Mouse (Mus musculus): ENCODE data around the gene Masp2. TPM values are rescaled to one million over a fixed set of nuclear protein-coding genes. Genes with fewer than 3 reads are reported as not detected.

Masp2 gene
- polyA plus RNA-seq, 1 experiment from 2014 or later, result 0.63 TPM

GRCm38 (mm10) chr4:148625756-148626622, 23.6 kb downstream of the Masp2 start:
- H3K4me1 ChIP-seq, result peaks cover 31% of the 10 kb centered on the region
- H3K27ac ChIP-seq, result peak overlapping the region; percentile 97
- no peaks in the 10 kb centered on the region for H3K27me3 ChIP-seq
- peak; percentile 71 for ATAC-seq
- peak overlapping the region; percentile 100 for H3K9ac ChIP-seq
- WGBS, result 1% methylated on average over 57 of the region's 57 CpGs
- H3K9me3 ChIP-seq (replicated peaks), result no peaks in the 10 kb centered on the region
- peaks cover 42% of the 10 kb centered on the region for H3K36me3 ChIP-seq (ENCODE audit: poor library complexity, severe bottlenecking)
- peak overlapping the region; percentile 99 for H3K4me3 ChIP-seq
- H3K4me2 ChIP-seq, result peak overlapping the region; percentile 84

DNA sequence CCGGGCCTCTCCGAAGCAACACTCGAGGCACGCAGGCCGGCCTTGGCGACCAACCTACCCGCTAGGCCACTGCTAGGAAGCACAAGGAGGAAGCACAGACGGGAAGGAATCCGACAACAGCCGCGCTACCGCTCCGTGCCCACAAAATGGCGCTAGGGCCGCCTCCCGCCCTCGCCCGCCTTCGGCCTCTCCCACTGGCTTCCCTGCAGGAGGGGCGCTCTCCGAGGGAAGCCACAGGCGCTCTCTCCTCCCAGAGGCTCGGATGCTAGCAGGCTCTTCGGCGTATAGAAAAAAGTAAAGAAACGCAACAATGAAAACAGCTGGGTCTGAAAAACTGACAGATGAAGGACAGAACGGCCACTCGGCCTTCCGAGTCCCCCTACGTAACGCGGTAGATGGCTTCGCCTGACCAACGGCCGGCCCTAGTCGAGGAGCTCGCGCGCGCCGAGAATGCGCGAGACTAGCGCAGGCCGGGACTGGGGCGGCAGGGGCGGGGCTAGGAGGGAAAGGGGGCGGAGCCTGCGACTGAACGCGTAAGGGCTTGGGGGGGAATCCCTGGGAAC, 24.4 kb downstream of the Masp2 start, which contains the start of gene Tardbp:
TSS of gene Tardbp (minus strand) at position 397 of the 563 bp plus-strand sequence.
- under 1% methylated on average over 49 of the region's 51 CpGs for WGBS

DNA sequence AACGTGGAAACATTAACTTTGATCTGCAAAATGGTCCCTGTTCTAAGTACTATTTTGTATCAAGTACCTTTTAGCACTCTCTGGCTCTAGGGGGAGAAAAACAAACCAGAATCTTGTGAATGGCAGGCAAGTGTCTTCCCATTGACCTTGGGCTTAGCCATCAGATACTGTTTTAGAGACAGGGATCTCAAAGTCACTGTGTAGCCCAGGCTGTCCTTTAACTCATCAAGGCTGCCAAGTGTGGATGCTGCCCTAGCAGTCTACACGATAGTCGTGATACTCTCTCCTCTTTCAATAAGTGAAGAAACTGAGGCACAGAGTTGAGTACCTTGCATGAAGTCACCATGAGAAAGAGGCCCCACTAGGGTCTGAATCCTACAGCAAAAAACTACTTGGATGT, 24.9 kb downstream of the Masp2 start:
- H3K36me3 ChIP-seq (ENCODE audit: poor library complexity, severe bottlenecking), result peaks cover 29% of the 10 kb centered on the region
- no peaks in the 10 kb centered on the region for H3K27me3 ChIP-seq
- peak; percentile 28 for ATAC-seq
- H3K9me3 ChIP-seq (replicated peaks), result no peaks in the 10 kb centered on the region
- peak overlapping the region; percentile 100 for H3K9ac ChIP-seq
- peaks cover 28% of the 10 kb centered on the region for H3K4me1 ChIP-seq
- H3K4me3 ChIP-seq, result peak overlapping the region; percentile 99
- peak overlapping the region; percentile 84 for H3K4me2 ChIP-seq
- H3K27ac ChIP-seq, result no peak overlapping the region
- 63% methylated on average over 3 of the region's 3 CpGs for WGBS

More for the DNA sequence above, 24.4 kb downstream of the Masp2 start, which contains the start of gene Tardbp:
- Histone ChIP-seq H3K9ac (peak within 1 kb of the TSS; percentile 100), H3K36me3 (ENCODE audit: poor library complexity, severe bottlenecking) (peaks cover 35% of the 10 kb centered on the region), H3K9me3 (replicated peaks) (no peaks in the 10 kb centered on the region), H3K27me3 (no peaks in the 10 kb centered on the region), H3K4me3 (peak within 1 kb of the TSS; percentile 99), H3K4me2 (peak within 1 kb of the TSS; percentile 84), H3K4me1 (peaks cover 31% of the 10 kb centered on the region), H3K27ac (peak within 1 kb of the TSS; percentile 97)
- peak; percentile 97 for ATAC-seq

GRCm38 (mm10) chr4:148632013-148632692, 29.8 kb downstream of the Masp2 start:
- Histone ChIP-seq H3K27ac (no peak overlapping the region), H3K4me1 (no peaks in the 10 kb centered on the region), H3K36me3 (ENCODE audit: poor library complexity, severe bottlenecking) (no peaks in the 10 kb centered on the region), H3K4me2 (no peak overlapping the region), H3K27me3 (no peaks in the 10 kb centered on the region), H3K4me3 (no peak overlapping the region), H3K9ac (no peak overlapping the region), H3K9me3 (replicated peaks) (no peaks in the 10 kb centered on the region)
- 76% methylated on average over 3 of the region's 3 CpGs for WGBS
- ATAC-seq, result no peak

DNA sequence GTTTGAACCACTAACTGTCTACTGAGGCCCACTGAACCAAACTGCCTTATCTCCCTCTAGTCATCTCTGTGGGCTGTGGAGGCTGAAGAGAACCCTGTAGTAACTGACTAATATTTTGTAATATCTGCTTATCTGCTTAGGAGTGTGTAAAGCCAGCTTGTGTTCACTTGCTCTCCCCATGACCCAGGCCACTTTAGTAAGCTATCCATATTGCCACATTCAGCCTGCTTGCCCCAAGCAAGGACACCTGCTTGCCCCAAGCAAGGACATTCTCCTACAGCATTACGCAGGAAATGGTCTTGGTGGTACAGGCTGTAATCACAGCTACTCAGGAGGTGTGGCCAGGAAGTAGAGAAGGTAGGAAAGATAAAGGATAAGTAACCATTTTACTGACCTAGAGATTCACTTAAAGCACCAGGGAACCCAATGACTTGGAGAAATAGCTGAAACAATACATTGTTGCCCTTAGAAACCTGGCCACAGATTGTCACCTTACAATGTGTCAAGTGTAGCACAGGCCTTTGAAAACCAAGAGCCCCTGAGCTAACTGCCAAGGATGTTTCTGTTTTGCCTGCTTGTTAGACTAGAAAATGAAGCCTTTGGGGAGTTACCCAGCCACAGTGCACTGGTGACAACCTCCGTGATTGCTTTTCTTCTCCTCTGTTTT, 31.2 kb downstream of the Masp2 start:
- no peak for ATAC-seq
- Histone ChIP-seq H3K4me1 (no peaks in the 10 kb centered on the region), H3K36me3 (ENCODE audit: poor library complexity, severe bottlenecking) (no peaks in the 10 kb centered on the region), H3K27me3 (no peaks in the 10 kb centered on the region), H3K4me3 (no peak overlapping the region), H3K9me3 (replicated peaks) (no peaks in the 10 kb centered on the region), H3K4me2 (no peak overlapping the region), H3K9ac (no peak overlapping the region), H3K27ac (no peak overlapping the region)
- 76% methylated on average over 2 of the region's 2 CpGs for WGBS

DNA sequence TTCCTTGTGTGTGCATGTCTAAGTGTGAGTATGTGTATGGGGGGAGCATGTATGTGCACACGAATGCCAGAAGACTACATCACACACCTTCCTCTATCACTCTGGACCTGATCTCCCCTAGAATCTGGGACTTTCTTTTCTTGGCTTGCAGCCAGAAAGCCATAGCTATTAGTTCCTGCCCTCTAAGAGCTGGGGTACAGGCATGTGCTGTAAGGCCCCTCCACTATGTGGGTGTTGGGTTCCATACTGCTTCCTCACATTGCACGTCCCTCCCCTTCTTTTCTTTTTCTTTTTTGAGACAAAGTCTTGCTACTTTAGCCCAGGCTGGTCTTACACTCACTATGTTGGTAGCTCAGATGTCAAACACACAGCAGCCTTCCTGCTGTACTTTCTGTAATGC, 33.0 kb downstream of the Masp2 start:
- H3K9me3 ChIP-seq (replicated peaks), result no peaks in the 10 kb centered on the region
- H3K27ac ChIP-seq, result no peak overlapping the region
- no peak for ATAC-seq
- H3K4me1 ChIP-seq, result no peaks in the 10 kb centered on the region
- no peak overlapping the region for H3K9ac ChIP-seq
- 82% methylated on average over 2 of the region's 2 CpGs for WGBS
- H3K4me3 ChIP-seq, result no peak overlapping the region
- H3K27me3 ChIP-seq, result no peaks in the 10 kb centered on the region
- H3K36me3 ChIP-seq (ENCODE audit: poor library complexity, severe bottlenecking), result no peaks in the 10 kb centered on the region
- H3K4me2 ChIP-seq, result no peak overlapping the region

GRCm38 (mm10) chr4:148638302-148638701, 35.9 kb downstream of the Masp2 start:
- no peak overlapping the region for H3K4me2 ChIP-seq
- H3K27me3 ChIP-seq, result no peaks in the 10 kb centered on the region
- ATAC-seq, result no peak
- H3K27ac ChIP-seq, result no peak overlapping the region
- no peak overlapping the region for H3K4me3 ChIP-seq
- no peak overlapping the region for H3K9ac ChIP-seq
- no peaks in the 10 kb centered on the region for H3K9me3 ChIP-seq (replicated peaks)
- WGBS, result 58% methylated on average over 9 of the region's 9 CpGs
- H3K4me1 ChIP-seq, result no peaks in the 10 kb centered on the region
- no peaks in the 10 kb centered on the region for H3K36me3 ChIP-seq (ENCODE audit: poor library complexity, severe bottlenecking)

DNA sequence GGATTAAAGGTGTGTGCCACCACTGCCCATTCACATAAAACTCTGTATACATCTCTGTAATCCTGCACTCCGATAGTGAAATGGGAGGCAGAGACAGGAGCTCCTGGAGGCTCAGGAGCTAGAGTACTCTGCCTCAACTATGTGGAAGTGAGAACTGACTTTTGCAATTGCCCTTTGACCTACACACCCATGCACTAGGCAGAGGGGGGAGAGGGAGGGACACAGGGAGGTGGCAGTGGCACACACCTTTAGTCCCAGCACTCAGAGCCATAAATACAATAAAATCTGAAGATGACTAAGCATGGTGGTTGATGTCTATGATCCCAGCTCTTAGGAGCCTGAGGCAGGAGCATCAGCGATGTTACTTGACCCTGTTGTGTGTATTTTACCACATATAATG, 37.1 kb downstream of the Masp2 start:
- 85% methylated on average over 2 of the region's 2 CpGs for WGBS

GRCm38 (mm10) chr4:148641121-148641520, 38.8 kb downstream of the Masp2 start:
- Histone ChIP-seq H3K27ac (no peak overlapping the region), H3K9ac (no peak overlapping the region), H3K9me3 (replicated peaks) (no peaks in the 10 kb centered on the region), H3K27me3 (no peaks in the 10 kb centered on the region), H3K4me1 (peaks cover 4% of the 10 kb centered on the region; the same call in 1 of the 2 replicates), H3K4me2 (no peak overlapping the region), H3K4me3 (no peak overlapping the region), H3K36me3 (ENCODE audit: poor library complexity, severe bottlenecking) (no peaks in the 10 kb centered on the region)
- WGBS, result 74% methylated on average over 5 of the region's 5 CpGs
- ATAC-seq, result no peak

More for the DNA sequence above, 37.1 kb downstream of the Masp2 start:
- no peak for ATAC-seq
- Histone ChIP-seq H3K4me2 (no peak overlapping the region), H3K27ac (no peak overlapping the region), H3K4me1 (peaks cover 4% of the 10 kb centered on the region; the same call in 1 of the 2 replicates), H3K36me3 (ENCODE audit: poor library complexity, severe bottlenecking) (no peaks in the 10 kb centered on the region), H3K4me3 (no peak overlapping the region), H3K9me3 (replicated peaks) (no peaks in the 10 kb centered on the region), H3K9ac (no peak overlapping the region), H3K27me3 (no peaks in the 10 kb centered on the region)

- no peak within 1 kb of the TSS for H3K9ac ChIP-seq
- H3K4me1 ChIP-seq, result peaks cover 4% of the 10 kb centered on the region; the same call in 1 of the 2 replicates
- no peaks in the 10 kb centered on the region for H3K36me3 ChIP-seq (ENCODE audit: poor library complexity, severe bottlenecking)
- H3K9me3 ChIP-seq (replicated peaks), result no peaks in the 10 kb centered on the region
- no peaks in the 10 kb centered on the region for H3K27me3 ChIP-seq
- no peak within 1 kb of the TSS for H3K27ac ChIP-seq
- ATAC-seq, result no peak
- peak within 1 kb of the TSS; percentile 37 for H3K4me2 ChIP-seq
- 70% methylated on average over 15 of the region's 15 CpGs for WGBS
- H3K4me3 ChIP-seq, result 0 out of 2 replicates have a peak within 1 kb of the TSS, but pooled peaks have one; percentile 5
Observed at GRCm38 (mm10) chr4:148643291-148644156, 41.2 kb downstream of the Masp2 start, which contains the start of gene Gm572. Gm572 (plus strand) TSS chr4:148643317.

- no peak overlapping the region for H3K27ac ChIP-seq
- H3K9me3 ChIP-seq (replicated peaks), result no peaks in the 10 kb centered on the region
- H3K9ac ChIP-seq, result no peak overlapping the region
- peak overlapping the region; percentile 37 for H3K4me2 ChIP-seq
- peaks cover 4% of the 10 kb centered on the region; the same call in 1 of the 2 replicates for H3K4me1 ChIP-seq
- 8% methylated on average over 9 of the region's 9 CpGs for WGBS
- H3K27me3 ChIP-seq, result no peaks in the 10 kb centered on the region
- no peak for ATAC-seq
- H3K36me3 ChIP-seq (ENCODE audit: poor library complexity, severe bottlenecking), result no peaks in the 10 kb centered on the region
- H3K4me3 ChIP-seq, result 0 out of 2 replicates have a peak overlapping the region, but pooled peaks have one; percentile 5
Observed at GRCm38 (mm10) chr4:148644157-148644511, 41.8 kb downstream of the Masp2 start.
